Mouse (Mus musculus): ENCODE measurements at regions not wholly inside any gene's neighbourhood (a gene's known extent, or its start where the extent isn't known, plus 50 kb on each side); places are given as distances from the start of the nearest gene placed in this dataset.

GRCm38 (mm10) chr9:32931266-32932005 is 295.4 kb downstream of the Ets1 start:
- Histone ChIP-seq H3K4me3 (ENCODE audit: low read depth, low read length) (no peak overlapping the region), H3K4me2 (ENCODE audit: low read depth, low read length, severe bottlenecking) (no peak overlapping the region), H3K27me3 (ENCODE audit: control insufficient read depth, insufficient read depth, low read length) (no peaks in the 10 kb centered on the region), H3K27ac (ENCODE audit: low read depth, low read length) (no peak overlapping the region), H3K9me3 (ENCODE audit: control insufficient read depth, low read length) (no peaks in the 10 kb centered on the region), H3K9ac (ENCODE audit: low read length) (no peak overlapping the region), H3K4me1 (replicated peaks; ENCODE audit: control insufficient read depth, insufficient read depth, low read length) (no peaks in the 10 kb centered on the region), H3K36me3 (ENCODE audit: control insufficient read depth, insufficient read depth, low read length) (no peaks in the 10 kb centered on the region)
- DNase-seq (ENCODE audit: low spot score) = no peak
- WGBS = 66% methylated on average over 10 of the region's 10 CpGs
- no peak for ATAC-seq (replicated peaks; ENCODE audit: low FRiP score)

DNA sequence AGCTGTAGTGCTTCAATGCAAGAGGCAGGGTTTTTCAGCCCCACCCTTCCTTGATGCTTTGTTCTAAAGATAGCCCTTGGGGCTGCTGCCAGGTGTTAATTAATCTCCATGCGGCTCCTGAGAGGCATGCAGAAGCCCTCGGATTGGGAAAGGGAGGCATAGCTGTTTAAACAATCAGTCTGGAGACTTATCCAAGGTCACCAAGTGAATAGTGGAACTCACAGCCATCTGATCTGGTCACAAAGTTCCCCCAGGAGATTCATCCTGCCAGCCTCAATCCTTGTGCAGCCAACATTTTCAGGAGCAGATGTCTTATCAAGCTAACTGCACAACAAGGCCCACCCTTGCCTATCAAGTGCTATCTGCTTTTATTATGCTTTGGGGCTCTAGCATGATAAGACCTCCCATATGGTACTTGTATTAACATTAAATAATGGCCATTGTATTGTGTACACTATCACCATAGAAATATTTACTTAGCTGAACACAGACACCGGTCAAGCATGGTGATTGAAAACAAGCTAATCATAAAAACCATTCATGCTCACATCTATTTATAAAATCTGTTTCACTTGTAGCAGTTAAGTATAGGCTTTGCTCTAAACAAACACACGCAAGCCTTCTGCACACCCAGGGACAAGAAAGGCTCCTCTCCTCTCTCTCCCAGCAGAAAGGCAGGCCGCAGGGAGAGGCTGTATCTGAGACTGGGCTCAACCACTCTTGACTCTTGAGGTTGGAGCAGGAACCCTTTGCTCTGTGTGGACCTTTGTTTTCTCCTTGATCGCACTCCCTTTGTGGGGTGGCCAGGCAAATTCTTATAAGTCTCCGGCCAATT is 297.4 kb downstream of the Ets1 start:
- no peaks in the 10 kb centered on the region for H3K27me3 ChIP-seq (ENCODE audit: control insufficient read depth, insufficient read depth, low read length)
- H3K4me1 ChIP-seq (replicated peaks; ENCODE audit: control insufficient read depth, insufficient read depth, low read length) = no peaks in the 10 kb centered on the region
- H3K4me3 ChIP-seq (ENCODE audit: low read depth, low read length) = no peak overlapping the region
- H3K36me3 ChIP-seq (ENCODE audit: control insufficient read depth, insufficient read depth, low read length) = no peaks in the 10 kb centered on the region
- no peak overlapping the region for H3K9ac ChIP-seq (ENCODE audit: low read length)
- H3K27ac ChIP-seq (ENCODE audit: low read depth, low read length) = no peak overlapping the region
- H3K9me3 ChIP-seq (ENCODE audit: control insufficient read depth, low read length) = no peaks in the 10 kb centered on the region
- no peak for DNase-seq (ENCODE audit: low spot score)
- H3K4me2 ChIP-seq (ENCODE audit: low read depth, low read length, severe bottlenecking) = no peak overlapping the region
- no peak for ATAC-seq (replicated peaks; ENCODE audit: low FRiP score)
- 71% methylated on average over 7 of the region's 7 CpGs for WGBS

- DNase-seq (ENCODE audit: low spot score) = no peak
- 77% methylated on average over 1 of the region's 1 CpGs for WGBS
Measured at GRCm38 (mm10) chr9:32934436-32934835, 298.4 kb downstream of the Ets1 start.

DNA sequence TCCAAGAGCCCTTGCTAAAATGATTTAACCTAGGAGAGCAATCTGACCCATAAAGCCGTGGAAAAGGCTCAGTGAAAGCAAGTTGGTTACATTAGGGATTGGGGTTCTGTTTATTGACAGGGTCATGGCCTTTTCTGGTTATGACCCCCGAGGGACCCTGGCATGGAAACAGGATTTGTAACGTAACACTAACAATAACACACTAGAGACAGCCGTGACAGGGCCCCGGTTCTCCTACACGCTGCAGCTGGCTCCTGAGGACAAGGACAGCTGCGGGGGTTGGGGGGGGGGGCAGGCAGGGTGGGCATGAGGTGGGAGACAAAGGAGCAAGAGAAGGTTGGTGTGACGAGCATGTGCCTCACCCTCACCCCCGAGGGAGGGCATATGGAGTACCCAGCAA is 300.4 kb downstream of the Ets1 start:
- DNase-seq (ENCODE audit: low spot score) (no peak), ATAC-seq (replicated peaks; ENCODE audit: low FRiP score) (no peak)
- Histone ChIP-seq H3K9ac (ENCODE audit: low read length) (no peak overlapping the region), H3K9me3 (ENCODE audit: control insufficient read depth, low read length) (no peaks in the 10 kb centered on the region), H3K27ac (ENCODE audit: low read depth, low read length) (no peak overlapping the region), H3K4me1 (replicated peaks; ENCODE audit: control insufficient read depth, insufficient read depth, low read length) (0 out of 2 replicates have a peak, but pooled peaks cover 2% of the 10 kb centered on the region), H3K4me2 (ENCODE audit: low read depth, low read length, severe bottlenecking) (no peak overlapping the region), H3K4me3 (ENCODE audit: low read depth, low read length) (no peak overlapping the region), H3K27me3 (ENCODE audit: control insufficient read depth, insufficient read depth, low read length) (no peaks in the 10 kb centered on the region; the same call in 1 of the 2 replicates), H3K36me3 (ENCODE audit: control insufficient read depth, insufficient read depth, low read length) (no peaks in the 10 kb centered on the region)
- 62% methylated on average over 9 of the region's 9 CpGs for WGBS

More at GRCm38 (mm10) chr9:32934436-32934835, 298.4 kb downstream of the Ets1 start:
- Histone ChIP-seq H3K4me1 (replicated peaks; ENCODE audit: control insufficient read depth, insufficient read depth, low read length) (no peaks in the 10 kb centered on the region), H3K9ac (ENCODE audit: low read length) (no peak overlapping the region), H3K4me3 (ENCODE audit: low read depth, low read length) (no peak overlapping the region), H3K4me2 (ENCODE audit: low read depth, low read length, severe bottlenecking) (no peak overlapping the region), H3K36me3 (ENCODE audit: control insufficient read depth, insufficient read depth, low read length) (no peaks in the 10 kb centered on the region), H3K9me3 (ENCODE audit: control insufficient read depth, low read length) (no peaks in the 10 kb centered on the region), H3K27me3 (ENCODE audit: control insufficient read depth, insufficient read depth, low read length) (no peaks in the 10 kb centered on the region), H3K27ac (ENCODE audit: low read depth, low read length) (no peak overlapping the region)
- ATAC-seq (replicated peaks; ENCODE audit: low FRiP score) = no peak

DNA sequence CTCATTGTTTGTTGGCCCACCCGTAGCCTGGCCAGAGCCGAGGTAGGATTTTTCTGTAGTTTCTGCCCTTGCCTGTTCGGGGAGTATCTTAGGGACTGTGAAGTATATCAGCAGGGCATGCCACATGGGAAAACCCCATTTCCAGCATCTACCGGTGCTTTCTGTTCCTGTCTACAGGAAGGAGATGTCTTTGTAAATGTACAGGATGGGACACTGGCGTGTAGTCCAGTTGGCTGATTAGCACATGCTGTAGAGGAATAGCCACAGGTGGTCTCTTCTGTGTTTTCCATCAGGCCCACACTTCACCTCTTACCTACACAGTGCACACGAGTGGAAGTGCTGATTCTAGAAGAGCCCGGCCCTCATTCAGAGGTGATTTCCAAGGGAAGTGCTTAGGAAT is 301.4 kb downstream of the Ets1 start:
- 0 out of 2 replicates have a peak, but pooled peaks cover 2% of the 10 kb centered on the region for H3K4me1 ChIP-seq (replicated peaks; ENCODE audit: control insufficient read depth, insufficient read depth, low read length)
- no peaks in the 10 kb centered on the region; the same call in 1 of the 2 replicates for H3K27me3 ChIP-seq (ENCODE audit: control insufficient read depth, insufficient read depth, low read length)
- H3K9ac ChIP-seq (ENCODE audit: low read length) = no peak overlapping the region
- no peak for DNase-seq (ENCODE audit: low spot score)
- no peaks in the 10 kb centered on the region for H3K9me3 ChIP-seq (ENCODE audit: control insufficient read depth, low read length)
- 81% methylated on average over 7 of the region's 7 CpGs for WGBS
- no peak overlapping the region for H3K4me3 ChIP-seq (ENCODE audit: low read depth, low read length)
- no peaks in the 10 kb centered on the region for H3K36me3 ChIP-seq (ENCODE audit: control insufficient read depth, insufficient read depth, low read length)
- no peak overlapping the region for H3K4me2 ChIP-seq (ENCODE audit: low read depth, low read length, severe bottlenecking)
- ATAC-seq (replicated peaks; ENCODE audit: low FRiP score) = no peak
- no peak overlapping the region for H3K27ac ChIP-seq (ENCODE audit: low read depth, low read length)

DNA sequence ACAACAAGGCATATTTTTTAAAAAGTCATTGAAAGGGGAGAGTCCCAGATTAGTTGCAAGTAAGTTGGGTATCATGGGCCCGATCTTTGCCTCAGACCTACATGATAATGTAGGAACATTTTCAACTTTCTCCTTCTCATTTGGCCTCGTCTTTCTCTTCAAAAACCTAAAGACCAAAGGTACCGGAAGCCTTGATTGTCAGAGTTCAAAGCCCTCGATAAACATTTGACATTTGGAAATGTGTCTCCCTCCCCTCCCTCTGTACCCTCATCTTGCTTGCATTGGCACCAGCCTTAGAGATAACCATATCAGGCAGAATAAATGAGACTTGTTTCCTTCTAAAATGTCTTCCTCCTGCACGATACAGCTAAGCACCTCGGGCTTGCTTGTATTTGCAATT is 302.8 kb downstream of the Ets1 start:
- H3K4me1 ChIP-seq (replicated peaks; ENCODE audit: control insufficient read depth, insufficient read depth, low read length) = 0 out of 2 replicates have a peak, but pooled peaks cover 2% of the 10 kb centered on the region
- H3K4me2 ChIP-seq (ENCODE audit: low read depth, low read length, severe bottlenecking) = no peak overlapping the region
- no peak overlapping the region for H3K9ac ChIP-seq (ENCODE audit: low read length)
- H3K4me3 ChIP-seq (ENCODE audit: low read depth, low read length) = no peak overlapping the region
- no peaks in the 10 kb centered on the region for H3K9me3 ChIP-seq (ENCODE audit: control insufficient read depth, low read length)
- ATAC-seq (replicated peaks; ENCODE audit: low FRiP score) = no peak
- H3K27ac ChIP-seq (ENCODE audit: low read depth, low read length) = no peak overlapping the region
- no peaks in the 10 kb centered on the region; the same call in 1 of the 2 replicates for H3K27me3 ChIP-seq (ENCODE audit: control insufficient read depth, insufficient read depth, low read length)
- H3K36me3 ChIP-seq (ENCODE audit: control insufficient read depth, insufficient read depth, low read length) = no peaks in the 10 kb centered on the region
- WGBS = 89% methylated on average over 6 of the region's 6 CpGs
- DNase-seq (ENCODE audit: low spot score) = no peak

- no peaks in the 10 kb centered on the region for H3K36me3 ChIP-seq (ENCODE audit: control insufficient read depth, insufficient read depth, low read length)
- H3K9me3 ChIP-seq (ENCODE audit: control insufficient read depth, low read length) = no peaks in the 10 kb centered on the region
- no peaks in the 10 kb centered on the region; the same call in 1 of the 2 replicates for H3K27me3 ChIP-seq (ENCODE audit: control insufficient read depth, insufficient read depth, low read length)
- ATAC-seq (replicated peaks; ENCODE audit: low FRiP score) (no peak), DNase-seq (ENCODE audit: low spot score) (no peak)
- no peak overlapping the region for H3K4me3 ChIP-seq (ENCODE audit: low read depth, low read length)
- H3K4me2 ChIP-seq (ENCODE audit: low read depth, low read length, severe bottlenecking) = no peak overlapping the region
- H3K27ac ChIP-seq (ENCODE audit: low read depth, low read length) = no peak overlapping the region
- no peak overlapping the region for H3K9ac ChIP-seq (ENCODE audit: low read length)
- H3K4me1 ChIP-seq (replicated peaks; ENCODE audit: control insufficient read depth, insufficient read depth, low read length) = 0 out of 2 replicates have a peak, but pooled peaks cover 2% of the 10 kb centered on the region
- WGBS = 89% methylated on average over 3 of the region's 3 CpGs
Measured at GRCm38 (mm10) chr9:32939626-32940025, 303.6 kb downstream of the Ets1 start.

- 0 out of 2 replicates have a peak, but pooled peaks cover 2% of the 10 kb centered on the region for H3K4me1 ChIP-seq (replicated peaks; ENCODE audit: control insufficient read depth, insufficient read depth, low read length)
- no peaks in the 10 kb centered on the region for H3K36me3 ChIP-seq (ENCODE audit: control insufficient read depth, insufficient read depth, low read length)
- peak overlapping the region; percentile 39 for H3K4me3 ChIP-seq (ENCODE audit: low read depth, low read length)
- H3K27ac ChIP-seq (ENCODE audit: low read depth, low read length) = no peak overlapping the region
- H3K9me3 ChIP-seq (ENCODE audit: control insufficient read depth, low read length) = no peaks in the 10 kb centered on the region
- peak; percentile 82 for DNase-seq (ENCODE audit: low spot score)
- ATAC-seq (replicated peaks; ENCODE audit: low FRiP score) = peak; percentile 91
- WGBS = 22% methylated on average over 19 of the region's 19 CpGs
- no peaks in the 10 kb centered on the region; the same call in 1 of the 2 replicates for H3K27me3 ChIP-seq (ENCODE audit: control insufficient read depth, insufficient read depth, low read length)
- H3K9ac ChIP-seq (ENCODE audit: low read length) = peak overlapping the region; percentile 57
- H3K4me2 ChIP-seq (ENCODE audit: low read depth, low read length, severe bottlenecking) = peak overlapping the region; percentile 58
Measured at GRCm38 (mm10) chr9:32940111-32940813, 304.2 kb downstream of the Ets1 start.
